Mouse (Mus musculus): ENCODE measurements around the gene Sars2. TPM values are rescaled to one million over a fixed set of nuclear protein-coding genes. Genes with fewer than 3 reads are reported as not detected.

Sars2 gene
- total RNA-seq, 2 experiments from 2014 or later = 10.4 to 21.6 TPM

DNA sequence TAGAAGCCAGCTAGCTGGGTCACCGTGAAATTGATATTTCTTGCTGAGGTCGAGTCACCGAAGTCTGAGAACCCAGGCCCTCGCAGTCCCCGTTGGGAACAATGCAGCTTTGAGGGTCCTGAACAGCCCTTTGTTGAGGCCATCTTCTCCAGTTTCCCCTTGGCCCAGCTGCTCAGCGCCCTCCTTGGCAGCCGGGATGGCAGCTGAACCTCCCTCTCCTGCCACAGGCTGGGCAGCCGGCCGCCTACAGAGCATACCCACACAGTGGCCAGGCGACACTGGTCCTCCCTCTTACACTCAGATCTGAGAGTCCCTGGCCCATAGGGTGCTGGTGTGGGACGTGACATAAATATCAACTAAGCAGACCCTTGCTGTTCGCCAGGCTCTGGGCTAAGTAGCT lies 32.4 kb downstream of the Sars2 start:
- ATAC-seq (replicated peaks; ENCODE audit: poor library complexity, severe bottlenecking) = no peak

DNA sequence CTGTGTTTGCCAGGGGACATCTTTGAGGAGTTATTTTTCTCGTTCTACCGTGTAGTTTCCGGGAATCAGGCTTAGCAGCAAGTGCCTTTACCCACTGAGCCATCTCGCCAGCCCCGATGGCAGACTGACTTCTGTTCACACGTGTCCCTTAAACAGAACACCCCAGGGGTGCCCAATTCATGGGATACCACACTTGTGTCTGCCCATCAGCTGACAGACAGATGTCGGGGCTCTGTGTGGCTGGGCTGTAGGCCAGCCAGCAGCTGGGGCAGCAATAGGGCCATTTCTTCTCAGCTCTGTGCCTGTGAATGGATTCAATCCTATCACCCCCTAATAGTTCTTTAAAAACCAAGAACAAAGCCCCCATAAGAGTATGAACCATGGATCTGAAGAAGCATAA lies 33.3 kb downstream of the Sars2 start:
- no peak for ATAC-seq (replicated peaks; ENCODE audit: poor library complexity, severe bottlenecking)

DNA sequence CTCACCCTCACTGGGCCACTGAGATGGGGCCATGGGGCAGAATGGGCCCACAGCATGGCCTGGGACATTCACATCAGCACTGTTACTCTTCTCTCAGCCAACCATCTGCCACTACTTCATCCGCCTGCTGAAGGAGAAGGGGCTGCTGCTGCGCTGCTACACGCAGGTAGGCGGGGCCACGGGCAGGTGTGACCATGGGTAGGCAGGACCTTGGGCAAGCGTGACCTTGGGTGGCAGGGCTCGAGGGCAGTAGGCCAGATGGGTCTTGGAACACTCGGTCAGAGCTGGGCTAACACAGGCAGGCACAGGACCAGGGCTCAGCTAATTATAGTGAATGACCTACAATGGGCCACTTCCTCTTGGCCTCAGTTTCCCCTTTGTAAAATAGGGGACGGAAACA lies 37.0 kb downstream of the Sars2 start:
- ATAC-seq (replicated peaks; ENCODE audit: poor library complexity, severe bottlenecking) = no peak

DNA sequence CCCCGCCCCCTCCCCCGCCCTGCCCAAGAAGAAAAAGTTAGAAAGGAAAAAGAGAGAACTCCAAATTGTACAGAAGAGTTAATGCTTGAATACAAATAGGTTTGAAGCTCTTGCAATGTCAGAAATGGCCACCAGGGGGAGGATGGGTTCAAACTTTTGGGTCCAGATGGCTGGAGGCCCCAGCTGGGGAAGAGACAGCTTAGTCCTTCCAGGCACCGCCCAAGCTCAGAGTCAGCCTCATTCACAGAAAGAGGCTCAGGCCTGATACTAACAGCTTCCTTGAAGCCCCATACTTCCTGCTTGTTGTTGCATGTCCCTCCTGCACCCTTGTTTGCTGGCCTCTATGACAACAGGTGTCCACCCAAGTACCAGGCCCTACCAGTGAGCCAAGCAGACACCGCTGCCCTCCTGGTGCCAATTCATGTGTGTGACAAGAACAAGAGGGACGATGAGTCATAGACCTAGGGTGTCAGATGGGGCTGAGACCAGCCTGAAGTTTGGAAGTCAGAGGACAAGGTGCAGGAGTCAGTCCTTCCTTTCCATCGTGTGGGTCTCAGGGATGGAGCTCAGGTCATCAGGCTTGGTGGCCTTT lies 38.4 kb downstream of the Sars2 start:
- ATAC-seq (replicated peaks; ENCODE audit: poor library complexity, severe bottlenecking) = peak; percentile 73

DNA sequence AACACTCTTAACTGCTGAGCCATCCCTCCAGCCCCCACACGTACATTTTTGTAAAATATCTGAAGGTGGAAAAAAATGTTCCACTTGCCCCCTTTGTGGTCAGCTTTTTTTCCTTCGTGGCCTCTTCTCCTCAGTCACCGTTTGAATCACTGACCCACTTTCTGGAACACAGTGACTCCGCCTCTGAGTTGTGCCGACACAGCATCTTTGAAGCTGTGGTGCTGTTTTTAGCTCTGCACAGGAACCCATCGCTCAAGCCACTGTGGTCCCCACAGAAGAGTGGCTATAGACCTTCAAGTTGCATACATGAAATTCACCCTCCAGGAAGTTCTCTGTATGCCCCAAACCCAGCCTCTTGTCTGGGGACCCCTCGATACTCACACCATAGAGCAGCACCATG lies 39.1 kb downstream of the Sars2 start:
- no peak for ATAC-seq (replicated peaks; ENCODE audit: poor library complexity, severe bottlenecking)

DNA sequence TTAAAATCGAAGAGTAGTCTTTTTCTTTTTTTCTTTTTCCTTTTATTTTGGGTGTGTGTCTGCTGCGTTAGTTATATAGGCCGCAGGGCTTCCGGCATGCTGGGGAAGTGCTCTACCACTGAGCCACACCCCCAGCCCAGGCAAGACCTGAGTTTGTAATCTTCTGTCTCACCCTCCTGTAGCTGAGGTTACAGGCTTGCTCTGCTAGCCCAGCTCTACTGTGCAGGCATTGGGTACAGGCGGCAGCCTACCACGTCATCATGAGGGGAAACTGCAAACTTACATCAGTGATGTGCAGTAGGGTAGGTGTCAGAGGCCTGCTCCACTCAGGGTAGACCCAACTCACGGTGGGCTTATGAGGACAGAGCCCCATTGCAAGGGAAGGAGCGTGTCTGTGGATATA lies 39.5 kb downstream of the Sars2 start:
- ATAC-seq (replicated peaks; ENCODE audit: poor library complexity, severe bottlenecking) = peak; percentile 70

DNA sequence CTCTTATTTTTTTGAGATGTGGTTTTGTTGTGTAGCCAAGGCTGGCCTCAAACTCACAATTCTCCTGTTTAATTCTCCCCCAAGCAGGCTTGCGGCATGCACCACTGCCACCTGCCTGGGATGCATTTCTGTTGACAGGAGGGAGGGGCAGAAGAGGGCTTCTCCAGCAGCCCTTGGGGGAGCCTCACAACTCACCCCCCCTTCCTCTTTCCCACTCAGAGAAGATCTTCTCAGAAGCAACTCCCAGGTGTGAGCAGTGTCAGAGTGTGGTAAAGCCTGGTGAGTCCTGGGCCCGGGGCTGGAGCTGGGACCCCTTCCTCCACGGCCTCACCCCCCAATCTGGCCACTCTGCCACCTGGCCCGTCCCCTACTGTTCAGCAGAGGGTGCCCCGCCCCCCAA lies 43.4 kb downstream of the Sars2 start:
- no peak for ATAC-seq (replicated peaks; ENCODE audit: poor library complexity, severe bottlenecking)

DNA sequence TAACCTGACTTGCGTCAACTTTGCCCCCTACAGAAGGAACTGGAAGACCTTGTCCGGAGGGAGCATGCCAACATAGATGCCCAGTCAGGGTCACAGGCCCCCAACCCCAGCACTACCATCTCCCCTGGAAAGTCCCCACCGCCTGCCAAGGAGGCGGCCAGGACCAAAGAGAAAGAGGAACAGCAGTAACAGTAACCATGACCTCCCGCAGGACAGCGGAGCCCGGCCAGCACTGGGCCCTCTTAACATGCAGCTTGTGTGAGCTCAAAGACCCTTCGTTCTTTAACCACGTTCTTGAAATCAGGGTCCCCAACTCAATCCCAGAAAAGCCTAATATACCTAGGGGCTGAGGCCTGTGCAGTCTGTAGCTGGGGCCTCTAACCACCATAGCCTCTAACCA lies 46.1 kb downstream of the Sars2 start:
- ATAC-seq (replicated peaks; ENCODE audit: poor library complexity, severe bottlenecking) = no peak

DNA sequence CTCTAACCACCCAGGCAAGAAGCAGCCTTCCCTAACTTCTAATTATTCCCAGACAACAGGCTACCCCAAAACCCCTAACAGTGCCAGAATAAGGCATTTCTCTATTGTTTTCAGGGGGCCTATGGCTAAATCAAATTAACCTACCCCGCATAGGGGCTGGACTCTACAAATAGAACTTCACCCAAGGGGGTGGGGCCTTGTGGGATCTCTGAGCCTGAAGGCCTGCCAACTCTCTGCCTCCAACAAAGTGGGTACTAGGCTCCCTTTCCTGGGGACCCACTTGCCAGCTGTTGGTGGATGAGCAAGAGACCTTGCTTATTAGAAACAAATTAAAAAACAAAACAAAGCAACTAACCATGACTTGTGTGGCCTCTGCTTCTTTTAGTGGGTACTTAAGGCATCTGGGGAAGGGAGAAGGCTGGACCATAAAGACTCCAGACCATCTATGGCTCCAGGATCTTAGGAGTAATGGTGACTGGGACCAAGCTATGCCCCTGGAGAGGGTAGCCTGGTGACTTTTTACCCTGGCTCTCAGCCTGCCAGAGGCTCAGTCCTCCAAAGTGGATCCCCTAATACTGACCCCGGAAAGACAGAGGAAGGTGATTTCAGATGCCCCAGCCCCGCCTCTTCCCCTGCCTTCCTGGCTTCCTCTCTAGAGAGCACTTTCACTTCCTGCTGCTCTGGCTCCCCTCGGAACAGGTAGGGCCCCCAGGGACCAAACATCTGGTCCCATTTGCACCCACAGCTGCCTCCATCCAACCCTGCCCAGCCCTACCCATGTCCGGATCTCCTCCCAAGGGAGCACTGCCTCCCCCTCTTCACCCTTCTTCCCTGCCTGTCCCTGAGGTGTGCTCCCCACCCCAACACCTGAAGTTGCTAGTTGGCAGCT lies 46.8 kb downstream of the Sars2 start, which contains the start of gene Rinl:
TSS of gene Rinl (plus strand) at position 663 of the 889 bp plus-strand sequence.
- peak; percentile 72 for ATAC-seq (replicated peaks; ENCODE audit: poor library complexity, severe bottlenecking)

DNA sequence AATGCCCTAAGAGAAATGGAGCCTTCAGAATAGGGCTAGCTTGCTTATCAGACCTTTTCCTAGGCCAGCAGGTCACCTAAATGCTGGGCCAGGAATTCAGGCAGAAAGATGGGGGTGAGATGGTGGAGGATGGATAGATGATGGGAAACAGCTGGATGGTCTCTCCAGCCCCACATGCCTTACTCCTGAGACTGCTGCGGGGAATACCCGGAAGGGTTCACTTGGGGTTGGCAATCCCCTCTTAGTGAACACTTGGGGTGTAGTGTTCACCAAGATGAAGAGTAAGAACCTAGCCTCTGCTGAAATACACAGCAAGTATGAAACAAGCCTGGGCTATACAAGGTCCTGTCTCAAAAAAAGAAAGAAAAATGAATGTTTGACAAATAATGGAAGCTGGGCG lies 47.4 kb downstream of the Sars2 start:
- no peak for ATAC-seq (replicated peaks; ENCODE audit: poor library complexity, severe bottlenecking)

DNA sequence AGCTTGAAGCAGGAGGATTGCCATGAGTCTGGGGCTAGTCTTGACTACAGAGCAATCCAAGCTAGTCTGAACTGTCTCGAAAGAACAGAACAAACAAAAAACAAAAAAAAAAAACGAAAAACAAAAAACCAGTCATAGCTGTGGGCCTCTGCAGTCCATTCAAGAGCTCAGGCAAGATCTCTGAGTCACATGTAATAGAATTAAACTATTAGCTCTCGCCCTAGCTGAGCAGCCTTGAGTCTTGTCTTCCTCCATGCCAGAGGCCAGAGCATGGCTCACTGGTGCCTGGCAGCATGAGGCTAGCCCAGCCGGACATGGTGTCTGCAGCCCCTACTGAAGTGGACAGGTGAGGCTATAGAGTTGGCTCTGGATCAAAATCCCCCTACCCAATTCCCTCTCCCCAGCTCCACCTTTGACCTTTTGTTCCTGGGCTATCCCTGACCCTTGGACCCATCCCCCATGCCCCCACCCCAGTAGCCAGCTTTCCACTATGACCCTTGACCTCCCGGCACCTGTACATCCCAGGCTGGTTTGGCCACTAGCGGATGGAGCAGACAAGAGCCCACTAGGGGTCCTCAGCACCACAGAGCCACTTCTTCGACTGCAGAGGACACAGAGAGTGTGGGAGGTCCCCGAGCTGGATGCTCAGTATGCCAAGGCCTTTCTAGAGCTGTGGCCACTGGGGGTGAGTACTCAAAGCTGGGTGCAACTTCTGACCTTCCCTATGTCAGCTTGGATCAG lies 48.4 kb downstream of the Sars2 start:
- ATAC-seq (replicated peaks; ENCODE audit: poor library complexity, severe bottlenecking) = no peak

DNA sequence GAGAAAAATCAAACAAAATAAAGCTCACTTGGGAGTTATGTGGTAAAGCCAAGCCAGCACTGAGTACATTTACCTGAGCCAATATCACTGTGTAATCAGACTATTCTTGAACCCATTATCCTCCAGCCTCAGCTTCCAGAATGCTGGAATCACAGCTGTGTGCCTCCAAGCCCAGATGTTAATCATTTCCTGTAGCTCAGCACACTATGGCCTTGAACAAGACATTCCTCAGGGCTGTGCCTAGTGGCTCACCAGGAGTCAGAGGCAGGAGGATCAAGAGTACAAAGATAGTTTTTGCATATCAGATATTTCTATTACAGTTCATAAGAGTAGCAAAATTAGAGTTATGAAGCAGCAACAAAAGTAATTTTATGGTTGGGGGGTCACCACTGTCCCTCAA lies 49.9 kb downstream of the Sars2 start:
- ATAC-seq (replicated peaks; ENCODE audit: poor library complexity, severe bottlenecking) = no peak

DNA sequence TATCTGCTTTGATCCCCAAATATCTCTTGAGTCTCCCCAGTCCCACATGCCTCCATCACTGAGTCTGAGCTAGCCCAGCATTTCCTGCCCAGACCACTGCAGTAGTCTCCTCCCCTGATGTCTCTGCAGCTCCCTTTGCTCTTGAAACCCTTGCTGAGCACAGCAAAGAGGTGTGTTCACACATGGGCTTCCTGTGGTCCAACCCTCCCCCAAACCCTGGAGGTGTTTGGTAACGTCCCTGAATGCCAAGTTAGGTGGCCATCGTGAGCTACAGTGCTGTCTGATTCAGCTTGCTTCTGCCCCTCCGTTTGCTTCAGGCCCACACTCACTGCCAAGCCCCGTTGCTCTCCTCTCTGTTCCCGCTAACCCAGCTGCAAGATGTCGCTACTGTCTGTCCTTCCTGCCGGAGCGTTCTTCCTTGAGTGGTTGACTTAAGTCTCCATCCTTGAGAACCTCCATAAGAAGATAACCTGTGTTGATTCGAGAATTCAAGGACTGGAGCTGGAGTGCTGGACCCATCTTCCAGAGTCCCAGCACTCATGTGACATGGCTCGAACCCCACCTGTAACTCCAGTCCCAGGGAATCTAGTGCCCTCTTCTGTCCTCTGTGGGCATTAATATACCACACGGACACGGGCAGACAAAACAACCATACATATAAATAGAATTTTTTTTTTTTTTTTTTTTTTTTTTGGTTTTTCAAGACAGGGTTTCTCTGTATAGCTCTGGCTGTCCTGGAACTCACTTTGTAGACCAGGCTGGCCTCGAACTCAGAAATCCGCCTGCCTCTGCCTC lies 50.8 kb downstream of the Sars2 start:
- ATAC-seq (replicated peaks; ENCODE audit: poor library complexity, severe bottlenecking) = no peak

DNA sequence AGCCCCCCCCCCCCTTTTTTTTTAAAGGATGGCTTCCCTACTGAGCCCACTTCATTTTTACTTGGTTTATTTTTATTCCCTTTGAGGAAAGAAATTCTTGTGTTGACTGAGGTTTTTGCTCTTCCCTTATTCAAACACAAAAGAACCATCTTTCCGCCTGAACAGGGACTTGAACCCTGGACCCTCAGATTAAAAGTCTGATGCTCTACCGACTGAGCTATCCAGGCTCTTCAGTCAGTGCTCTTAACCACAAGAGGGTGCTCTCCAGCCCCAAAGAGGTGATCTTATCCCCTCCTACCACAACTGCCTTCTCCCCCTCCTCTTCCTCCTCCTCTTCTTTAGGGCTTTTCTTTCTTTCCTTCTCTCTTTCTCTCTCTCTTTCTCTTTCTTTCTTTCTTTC lies 52.0 kb downstream of the Sars2 start:
- ATAC-seq (replicated peaks; ENCODE audit: poor library complexity, severe bottlenecking) = no peak

DNA sequence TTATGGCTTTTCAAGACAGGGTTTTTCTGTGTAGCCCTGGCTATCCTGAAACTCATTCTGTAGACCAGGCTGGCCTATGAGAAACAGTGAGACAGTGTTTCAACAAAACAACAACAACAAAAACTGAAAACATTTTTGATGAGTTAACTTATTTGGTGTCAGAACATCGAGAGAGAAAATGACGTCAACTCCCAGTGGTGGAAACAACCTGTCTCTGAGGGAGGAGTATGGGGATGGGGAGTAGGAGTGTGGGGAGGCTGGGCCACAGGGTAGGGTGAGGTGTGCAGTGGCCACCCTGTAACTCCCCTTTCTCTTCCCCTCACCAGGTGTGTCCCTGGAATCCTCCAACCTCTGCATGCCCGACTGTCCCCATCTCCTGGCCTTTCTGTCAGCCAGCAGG lies 52.7 kb downstream of the Sars2 start:
- no peak for ATAC-seq (replicated peaks; ENCODE audit: poor library complexity, severe bottlenecking)

DNA sequence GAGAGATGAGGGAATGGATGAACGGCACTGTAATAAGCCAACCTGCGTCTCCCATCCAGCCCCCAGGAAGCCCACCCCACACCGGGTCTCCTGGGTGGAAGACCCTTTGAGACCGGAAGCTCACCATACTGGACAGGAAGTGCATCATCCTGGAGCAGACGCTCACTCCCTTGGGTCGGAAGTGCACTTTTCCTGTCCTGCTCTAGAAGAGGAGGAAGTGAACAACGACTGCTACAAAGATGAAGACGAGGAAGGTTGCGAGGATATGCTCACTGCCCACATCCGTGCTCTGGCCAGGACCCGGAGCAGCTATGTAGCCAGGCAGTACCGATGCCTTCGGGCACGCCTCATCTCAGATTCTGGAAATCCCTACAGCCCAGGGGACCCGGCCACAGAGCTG lies 54.0 kb downstream of the Sars2 start:
- peak; percentile 70 for ATAC-seq (replicated peaks; ENCODE audit: poor library complexity, severe bottlenecking)

DNA sequence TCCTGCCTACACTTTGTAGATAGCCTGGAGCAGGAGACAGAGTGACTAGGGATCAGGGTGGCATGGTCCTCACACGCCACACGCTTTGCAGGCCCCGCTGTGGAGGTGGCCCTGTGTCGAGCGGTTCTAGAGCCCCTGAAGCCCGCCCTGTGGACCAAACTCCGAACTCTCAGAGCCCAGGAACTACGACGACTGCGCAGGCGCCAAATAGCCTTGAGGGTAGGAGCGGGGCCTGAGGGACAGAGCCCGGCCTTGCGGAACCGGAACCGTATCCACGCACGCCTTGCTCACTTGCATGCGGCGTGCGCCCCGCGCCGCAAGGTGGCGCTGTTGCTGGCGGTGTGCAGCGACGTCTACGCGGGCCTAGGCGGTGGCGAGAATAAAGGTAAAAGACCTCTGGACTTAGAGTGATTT lies 54.8 kb downstream of the Sars2 start:
- ATAC-seq (replicated peaks; ENCODE audit: poor library complexity, severe bottlenecking) = peak; percentile 87

DNA sequence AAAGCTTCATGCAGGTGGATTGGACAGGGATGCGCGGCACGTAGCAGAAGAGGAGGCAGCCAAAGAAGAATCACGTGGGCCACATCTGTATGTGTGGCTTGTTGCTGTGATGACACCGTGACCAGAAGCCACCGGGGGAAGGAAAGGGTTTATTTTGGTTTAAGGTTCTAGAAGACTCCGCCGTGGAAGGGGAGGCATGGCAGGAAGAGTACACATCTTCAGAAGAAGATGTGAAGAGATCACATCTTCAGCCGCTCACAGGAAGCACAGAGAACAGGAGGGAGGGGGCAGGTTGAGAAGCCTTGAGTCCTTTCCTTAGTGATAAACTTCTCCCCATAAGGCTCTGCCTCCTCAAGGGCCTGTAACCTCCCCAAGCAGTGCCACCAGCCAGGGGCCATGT lies 58.2 kb downstream of the Sars2 start:
- no peak for ATAC-seq (replicated peaks; ENCODE audit: poor library complexity, severe bottlenecking)

DNA sequence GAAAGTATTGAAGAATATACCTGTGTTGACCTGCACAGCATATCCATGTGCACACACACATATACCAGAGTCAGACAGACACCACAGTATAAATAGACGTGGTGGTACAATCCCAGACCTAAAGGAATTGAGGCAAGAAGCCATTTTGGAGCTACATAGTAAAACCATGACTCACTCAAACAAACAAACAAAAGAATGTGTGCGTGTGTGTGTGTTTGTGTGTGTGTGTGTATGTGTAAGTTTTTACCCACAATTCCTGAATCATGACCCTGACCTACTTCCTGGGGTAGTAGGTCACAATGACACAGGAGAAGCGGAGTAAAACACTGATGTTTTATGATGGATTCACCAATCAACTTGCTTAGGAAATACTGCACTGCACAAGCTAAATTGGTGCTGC lies 59.7 kb downstream of the Sars2 start:
- no peak for ATAC-seq (replicated peaks; ENCODE audit: poor library complexity, severe bottlenecking)

DNA sequence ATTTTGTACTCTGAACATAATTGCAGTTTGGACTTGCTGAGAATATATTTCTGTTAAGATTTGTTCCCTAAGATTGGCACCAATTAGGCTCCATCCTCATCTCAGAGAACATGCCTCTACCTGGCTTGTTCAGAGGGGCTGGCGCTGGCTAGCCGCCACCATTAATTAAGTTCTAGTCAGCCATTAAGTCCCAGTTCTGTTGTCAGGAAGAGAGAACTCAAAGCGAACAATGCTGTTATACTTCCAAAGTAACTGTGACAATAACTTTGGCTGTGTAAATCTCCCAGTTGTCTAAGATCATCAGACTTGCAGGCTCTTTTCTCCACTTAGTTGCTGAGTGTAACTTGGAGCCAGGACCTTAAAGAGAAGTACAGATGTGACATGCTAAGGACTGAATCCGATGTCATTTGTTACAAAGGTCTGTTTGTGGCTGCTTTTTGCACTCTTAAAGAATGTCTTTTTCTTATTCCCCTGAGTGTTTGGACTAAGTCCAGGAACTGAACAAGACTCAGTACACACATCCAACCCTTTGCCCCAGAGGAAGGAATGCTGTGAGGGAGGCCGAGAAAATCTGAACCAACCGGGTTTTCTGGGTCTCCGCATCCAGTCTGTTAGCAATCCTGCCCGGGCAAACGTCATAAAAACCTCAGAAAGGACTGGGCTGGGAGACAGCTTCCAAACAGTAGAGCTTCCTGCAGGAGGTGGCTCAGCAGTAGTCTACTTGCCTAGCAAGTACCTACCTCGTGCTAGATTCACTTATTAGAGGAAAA lies 60.3 kb downstream of the Sars2 start:
- ATAC-seq (replicated peaks; ENCODE audit: poor library complexity, severe bottlenecking) = no peak

Data from granulocyte monocyte progenitor cell, adult 5-6 weeks (primary cell).